Mouse (Mus musculus) layer of hippocampus, adult 9-11 months (tissue): ENCODE measurements at regions not wholly inside any gene's neighbourhood (a gene's known extent, or its start where the extent isn't known, plus 50 kb on each side); places are given as distances from the start of the nearest gene placed in this dataset.

Source experiments
- DNase-seq: peaks from one replicate; pipeline ENCODE4 v3.0.0; 2022

DNA sequence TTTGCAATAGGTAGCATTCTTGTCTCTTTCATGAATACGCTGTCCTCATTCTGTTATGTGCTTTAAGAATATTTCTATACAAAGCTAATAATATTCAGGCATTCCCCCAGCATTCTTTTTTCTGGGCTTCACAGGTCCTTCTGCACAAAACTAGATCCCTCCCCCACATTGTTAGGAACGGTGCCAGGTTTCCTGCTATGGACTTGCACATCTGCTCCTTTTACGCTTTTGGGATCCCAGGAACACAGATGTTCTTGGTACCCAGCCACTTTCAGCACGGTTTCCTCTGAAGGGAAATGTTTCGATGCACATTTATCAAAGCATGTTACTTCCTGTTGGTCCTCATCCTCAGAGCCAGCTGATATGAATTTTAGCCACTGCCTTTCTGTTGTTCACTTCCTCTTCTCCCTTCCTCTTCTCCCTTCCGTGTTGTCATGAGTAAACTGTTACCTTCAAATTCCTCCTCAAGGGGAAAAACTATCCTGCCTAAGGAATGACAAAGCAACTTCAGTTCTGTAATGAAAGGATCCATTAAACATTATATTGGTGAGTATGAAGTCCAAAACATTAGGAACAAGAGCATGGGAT is 209.9 kb upstream of the Gbe1 start:
- no peak for DNase-seq

DNA sequence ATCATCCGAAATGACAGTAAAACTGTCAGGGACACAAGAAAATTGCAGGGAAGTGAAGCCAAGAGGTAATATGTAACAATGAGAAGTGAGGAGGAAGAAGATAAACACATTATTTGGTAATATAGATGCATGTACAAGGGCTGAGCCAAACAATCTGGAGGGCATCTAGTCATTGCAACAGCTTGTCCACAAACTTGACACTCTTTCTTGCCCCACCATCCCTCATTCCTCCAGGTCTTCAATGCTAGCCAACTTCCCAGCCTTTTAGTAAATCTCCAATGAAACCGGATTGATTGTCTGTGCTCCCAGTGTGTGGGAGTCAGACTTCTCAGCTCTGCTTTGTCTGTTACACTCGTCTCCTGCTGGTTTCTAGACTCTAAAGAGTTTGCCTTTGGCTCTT is 172.3 kb upstream of the Gbe1 start:
- DNase-seq = no peak

DNA sequence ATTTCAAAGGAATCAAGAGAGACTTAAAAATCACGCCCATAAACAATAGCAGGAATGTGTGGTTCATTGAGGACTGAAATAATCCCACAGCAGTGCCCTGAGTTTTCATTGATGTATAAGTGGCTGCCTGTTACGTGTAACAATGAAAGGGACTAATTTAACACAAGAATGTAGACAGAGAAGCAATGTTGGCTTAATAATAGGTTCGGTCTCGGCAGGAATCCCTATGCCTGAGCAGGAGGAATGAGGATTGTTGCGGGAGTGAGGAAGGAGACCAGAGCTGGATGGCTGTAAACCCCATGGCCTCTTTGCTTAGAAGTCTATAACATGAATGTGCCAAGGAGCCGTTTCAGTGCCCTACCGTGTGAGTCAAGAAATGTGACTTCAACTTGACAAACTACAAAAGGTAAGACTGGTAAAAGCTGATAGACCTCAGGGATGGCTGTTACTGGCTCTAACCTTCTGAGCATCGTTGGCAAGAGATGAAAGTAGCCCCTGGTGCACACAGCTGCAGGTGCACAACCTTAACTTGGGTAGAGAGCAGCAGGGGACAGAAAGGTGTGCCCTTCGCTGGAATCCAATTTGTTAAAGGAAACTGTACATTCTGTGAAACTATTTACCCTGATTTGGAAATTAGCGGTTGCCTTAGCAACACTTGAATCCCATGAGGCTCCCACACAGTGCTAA is 165.9 kb upstream of the Gbe1 start:
- no peak for DNase-seq

DNA sequence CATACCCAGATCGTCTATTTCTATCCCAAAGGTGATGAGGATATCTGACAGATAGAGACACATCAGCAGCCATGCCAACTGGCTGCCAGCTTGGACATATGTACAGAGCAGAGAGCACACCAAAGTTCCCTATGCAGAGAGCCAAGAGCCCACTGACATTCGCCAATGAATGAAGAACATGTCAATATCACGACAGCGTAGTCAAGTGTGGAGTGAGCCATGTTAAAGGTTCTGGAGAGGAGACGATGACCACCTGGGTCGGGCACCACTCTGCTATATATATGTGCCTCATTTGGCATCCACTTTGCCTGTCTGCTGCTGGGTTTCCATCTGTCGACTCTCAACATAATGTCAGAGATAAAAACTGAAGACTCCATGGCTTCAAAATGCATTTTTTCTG is 159.2 kb upstream of the Gbe1 start:
- no peak for DNase-seq

DNA sequence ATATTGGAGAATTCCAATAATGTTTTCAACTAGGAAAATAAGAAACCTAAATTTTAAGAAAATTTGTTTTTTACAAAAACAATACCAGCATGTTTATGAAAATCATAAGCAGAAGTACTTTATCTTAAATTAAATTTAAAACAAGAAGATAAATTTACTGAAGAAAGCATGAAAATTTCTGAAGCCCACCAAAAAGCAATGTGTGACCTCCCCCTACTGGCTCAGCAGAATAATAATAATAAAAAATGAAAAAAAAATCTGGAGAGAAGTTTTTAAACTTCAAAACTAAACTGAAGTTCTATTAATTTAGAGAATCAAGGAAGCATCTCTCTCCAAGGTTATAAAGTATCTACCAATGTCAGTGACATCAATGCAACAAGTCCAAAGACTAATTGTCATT is 153.2 kb upstream of the Gbe1 start:
- no peak for DNase-seq

DNA sequence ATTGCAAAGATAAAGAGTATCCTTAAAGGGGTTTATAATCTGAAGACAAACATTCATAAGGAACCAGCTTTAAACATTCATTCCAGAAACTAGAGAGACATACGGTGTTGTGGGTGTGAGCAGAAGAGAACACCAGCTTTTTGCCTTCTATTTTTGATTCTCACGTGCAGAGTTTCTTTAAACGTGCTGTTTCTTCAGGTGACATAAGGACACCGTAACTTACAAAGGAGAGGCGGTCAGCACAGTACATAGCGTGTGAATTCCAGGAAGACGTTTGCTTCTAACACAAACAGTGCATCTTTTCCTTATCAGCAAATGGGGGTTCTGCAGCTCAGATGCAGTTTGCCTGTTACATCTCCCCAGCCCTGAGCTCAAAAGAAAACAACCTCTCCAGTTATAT is 138.6 kb upstream of the Gbe1 start:
- DNase-seq = peak; percentile 11

DNA sequence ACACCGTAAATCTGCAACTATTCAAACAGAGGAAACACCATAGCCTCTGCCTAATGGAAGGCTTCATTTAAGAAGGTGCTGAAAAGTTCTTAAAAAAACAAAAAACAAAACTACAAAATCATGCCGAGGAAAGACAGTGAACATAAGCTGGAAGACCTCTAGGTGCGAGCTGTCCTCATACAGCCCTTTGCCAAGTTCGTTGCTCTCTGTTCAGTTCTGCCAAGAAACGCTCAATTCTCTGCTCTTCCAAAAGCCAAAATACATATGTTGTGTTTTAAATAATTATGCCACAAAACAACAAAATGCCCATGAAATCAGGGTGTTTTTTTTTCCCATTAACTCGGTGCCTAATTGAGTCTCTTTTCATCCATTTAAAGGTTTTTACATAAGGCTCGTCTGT is 134.8 kb upstream of the Gbe1 start:
- DNase-seq = no peak

DNA sequence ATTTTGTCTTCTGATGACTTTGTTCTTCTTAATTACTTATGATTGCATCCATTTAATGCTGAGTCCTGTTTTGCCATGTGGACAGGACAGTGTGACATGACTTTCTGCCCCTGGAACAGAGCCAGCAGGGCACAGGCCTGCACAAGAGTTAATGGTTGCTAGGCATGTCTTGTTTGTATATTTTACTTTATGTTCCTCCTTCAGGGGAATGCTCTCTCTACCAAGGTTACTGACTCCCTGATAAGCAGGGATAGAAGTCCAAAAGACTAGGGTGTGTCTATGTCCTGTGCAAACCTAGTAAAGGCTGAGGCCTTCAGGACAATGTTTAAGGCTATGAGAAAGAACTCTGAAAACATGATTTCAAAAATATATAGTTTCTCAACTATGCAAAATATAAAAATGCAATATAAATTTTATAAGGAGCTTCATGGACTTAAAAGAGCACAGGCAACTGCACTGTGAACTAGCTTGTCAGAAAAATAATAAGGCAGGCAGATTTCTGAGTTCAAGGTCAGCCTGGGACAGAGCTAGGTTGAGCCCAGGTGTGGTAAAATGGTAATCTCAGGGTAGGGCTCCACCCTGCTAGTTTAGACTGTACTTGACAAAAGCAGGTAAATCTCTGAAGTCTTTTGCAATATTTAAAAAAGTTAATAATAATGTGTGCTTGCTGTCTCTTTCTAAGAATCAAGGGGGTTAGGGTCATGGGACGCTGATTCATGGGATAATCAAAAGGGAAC is 99.7 kb upstream of the Gbe1 start:
- no peak for DNase-seq

DNA sequence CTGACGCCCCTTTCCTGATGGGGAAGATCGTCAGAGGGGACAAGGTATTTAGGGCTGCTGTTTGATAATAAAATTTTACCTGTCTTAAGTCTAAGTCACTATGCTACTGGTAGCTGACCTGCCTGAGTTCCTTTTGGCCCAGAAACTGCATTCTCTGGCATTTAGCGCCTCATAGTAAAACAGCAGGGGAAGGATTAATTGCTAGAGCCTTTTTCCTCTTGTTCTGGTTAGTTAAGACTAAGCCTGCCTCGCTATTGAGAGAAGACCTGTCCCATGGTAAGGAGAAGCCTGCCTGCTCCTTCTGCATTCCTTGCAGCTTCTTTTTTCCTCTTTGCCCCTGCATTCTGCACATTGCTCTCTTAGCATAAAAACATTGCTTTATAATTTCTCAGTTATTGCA is 98.9 kb upstream of the Gbe1 start:
- DNase-seq = no peak

DNA sequence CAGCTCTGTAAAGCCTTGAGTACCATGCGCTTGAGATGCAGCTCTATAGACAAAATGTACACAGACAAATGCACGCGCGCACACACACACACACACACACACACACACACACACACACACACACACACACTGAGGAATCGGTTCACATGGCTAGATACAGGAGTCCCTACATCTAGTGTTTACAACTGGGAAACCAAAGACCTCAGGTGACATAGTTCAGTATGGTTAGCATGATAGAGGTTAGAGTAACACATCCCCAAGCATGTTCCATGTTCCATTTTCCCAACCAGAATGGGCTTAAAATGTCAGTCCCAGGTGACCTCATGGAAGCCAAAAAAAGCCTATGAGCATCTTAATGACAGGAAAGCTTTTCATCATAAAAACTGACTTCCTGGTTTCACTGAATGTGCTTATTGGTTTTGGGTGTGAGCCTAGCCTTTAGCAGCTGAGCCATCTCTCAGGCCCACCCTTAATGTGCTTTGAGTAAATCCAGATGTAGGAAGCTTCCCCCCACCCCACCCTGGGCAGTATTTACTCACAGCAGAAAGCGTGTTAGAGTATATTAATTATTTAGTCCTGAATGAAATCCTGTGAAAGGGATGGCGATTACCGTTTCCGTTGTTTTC is 86.0 kb upstream of the Gbe1 start:
- DNase-seq = no peak

DNA sequence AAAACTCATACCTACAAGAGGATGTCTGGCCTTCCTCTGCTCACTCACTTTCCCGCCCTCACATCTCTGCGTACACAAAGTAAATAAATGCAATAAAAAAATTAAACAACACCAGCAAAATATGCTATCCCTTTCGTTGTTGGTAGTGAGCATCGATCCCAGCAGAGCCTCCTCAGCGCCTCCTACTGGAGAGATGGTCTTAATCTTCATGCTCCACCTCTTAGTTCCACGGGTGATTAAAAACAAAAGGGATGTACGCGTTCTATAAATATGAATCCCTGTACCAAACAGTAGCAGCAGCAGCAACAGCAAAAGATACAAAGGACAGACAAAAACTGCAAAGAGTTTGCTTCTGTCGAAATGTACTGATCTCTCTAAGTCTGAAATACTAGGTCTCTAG is 81.0 kb upstream of the Gbe1 start:
- no peak for DNase-seq

DNA sequence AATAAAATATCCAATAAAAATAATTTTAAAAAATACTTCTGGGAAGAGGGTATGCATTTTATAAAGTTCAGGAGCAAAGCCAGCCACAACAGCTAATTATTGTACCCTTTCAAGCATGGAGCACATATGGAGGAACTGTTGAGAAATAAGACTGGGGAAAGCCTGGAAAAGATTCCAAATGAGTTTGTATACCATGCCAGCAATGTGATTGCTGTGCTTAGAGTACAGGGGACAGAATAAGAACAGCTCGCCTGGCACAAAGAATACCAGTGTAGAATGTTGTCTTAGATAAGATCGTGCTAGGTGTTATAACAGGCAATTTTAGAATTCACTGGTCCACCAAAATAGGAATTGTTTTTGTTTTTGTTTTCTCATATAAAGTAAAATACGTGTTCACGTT is 78.6 kb upstream of the Gbe1 start:
- DNase-seq = no peak

DNA sequence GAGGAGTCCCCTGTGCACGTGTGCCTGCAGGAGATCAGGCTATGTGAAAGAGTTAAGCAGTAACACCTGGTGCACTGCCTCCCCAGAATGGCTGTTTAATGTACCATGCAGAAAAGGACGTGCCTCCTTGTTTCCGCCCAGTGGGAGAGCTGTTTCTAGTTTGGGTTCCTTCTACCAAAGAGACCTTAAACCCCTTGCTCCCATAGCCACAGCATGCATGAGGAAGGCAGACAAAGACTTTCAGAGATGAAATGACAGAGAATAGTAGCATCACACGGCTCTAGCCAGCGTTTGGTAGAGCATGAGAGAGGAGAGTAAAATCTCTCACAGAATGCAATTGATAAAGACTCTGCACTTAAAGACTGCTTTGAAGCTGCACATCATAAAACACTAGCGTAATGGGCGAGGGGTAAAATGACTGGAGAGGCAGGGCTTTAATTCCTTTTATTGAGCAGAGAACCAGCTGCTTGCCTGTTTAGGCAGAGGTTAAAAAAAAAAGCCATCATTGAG is 74.3 kb upstream of the Gbe1 start:
- no peak for DNase-seq

DNA sequence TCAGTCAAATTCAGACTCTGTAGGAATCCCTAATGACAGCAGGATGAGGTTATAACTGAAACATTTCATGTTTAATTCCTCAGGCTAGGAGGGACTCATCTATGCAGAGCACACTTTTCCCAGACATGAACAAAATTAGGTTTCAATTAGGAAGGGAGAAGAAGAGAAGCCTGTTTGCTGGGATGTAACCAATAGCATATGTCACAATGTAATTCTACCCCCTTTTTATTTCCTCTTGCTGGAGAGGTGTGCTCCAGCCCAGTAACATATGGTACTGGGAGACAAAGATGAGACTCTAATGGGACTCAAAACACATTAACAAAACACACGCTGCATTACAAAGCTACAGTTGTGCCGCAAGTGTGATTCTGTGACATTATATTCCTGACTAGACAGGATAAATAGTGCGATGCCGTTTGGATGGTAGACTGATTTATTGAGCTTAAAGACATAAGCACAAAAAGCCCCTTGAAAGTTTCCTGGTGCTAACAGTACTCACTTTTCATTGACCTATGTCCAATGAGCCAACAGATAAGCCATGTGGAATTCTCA is 69.5 kb upstream of the Gbe1 start:
- DNase-seq = no peak

DNA sequence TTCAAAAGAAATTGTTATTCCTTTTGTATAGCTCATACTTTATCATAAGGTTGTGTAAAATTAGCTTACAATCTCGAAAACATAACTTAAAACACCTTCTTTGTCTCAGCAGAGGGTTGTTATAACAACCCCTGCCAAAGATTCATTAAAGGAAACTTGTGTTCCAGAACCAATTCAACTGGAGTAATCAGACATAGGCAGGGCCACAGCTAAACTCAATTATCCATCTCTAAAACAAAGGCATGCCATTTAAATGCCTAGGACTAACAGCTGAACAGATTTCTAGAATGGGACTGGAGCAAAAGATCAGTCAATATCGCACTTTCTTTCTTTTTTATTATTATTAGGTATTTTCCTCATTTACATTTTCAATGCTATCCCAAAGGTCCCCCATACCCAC is 68.8 kb upstream of the Gbe1 start:
- DNase-seq = no peak

DNA sequence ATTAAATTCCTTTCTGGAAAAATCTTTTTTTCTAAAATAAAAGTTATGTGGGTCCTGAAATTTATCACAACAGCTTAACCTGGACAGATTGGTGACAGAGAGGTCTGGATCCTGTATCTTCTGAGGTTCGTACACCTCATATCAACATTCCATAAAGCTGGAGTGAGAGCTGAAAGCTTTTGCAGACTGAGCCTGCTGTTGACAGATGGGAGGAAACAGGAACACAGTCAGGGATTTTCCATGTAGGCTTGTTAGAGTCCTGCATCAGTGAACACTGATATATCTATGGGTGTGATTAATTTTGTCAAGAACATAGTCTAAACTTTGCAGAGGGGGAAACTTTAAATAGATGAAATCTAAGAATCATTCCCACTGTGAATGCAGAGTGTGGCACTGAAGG is 54.4 kb upstream of the Gbe1 start:
- no peak for DNase-seq

DNA sequence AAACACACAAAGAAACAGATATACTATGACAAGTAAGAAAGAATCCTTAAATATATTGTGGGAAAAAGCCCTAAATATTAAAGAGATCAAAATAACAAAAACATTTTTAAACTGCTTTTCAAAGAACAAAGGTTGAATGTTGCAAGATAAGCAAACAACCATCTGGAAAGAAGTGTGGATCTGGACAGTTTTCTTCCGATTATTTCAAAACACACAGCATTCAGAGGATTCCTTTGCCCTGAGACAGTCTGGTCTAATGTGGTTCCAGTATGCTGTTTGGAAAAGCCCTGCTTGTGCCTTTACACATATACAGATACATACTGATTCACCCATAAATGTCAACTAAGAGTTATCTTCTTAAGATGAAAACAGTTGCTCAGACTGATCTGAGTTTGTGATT is 53.6 kb upstream of the Gbe1 start:
- DNase-seq = no peak
